Mouse (Mus musculus): ENCODE results near the gene Rbms3. TPM values are rescaled to one million over a fixed set of nuclear protein-coding genes. Genes with fewer than 3 reads are reported as not detected.

Gene Rbms3
- total and polyA plus RNA-seq, 3 experiments: not detected

GRCm38 (mm10) chr9:117205395-117205794 is 424.3 kb downstream of the Rbms3 start:
- dilution Hi-C loops (cut with MboI; ENCODE audit: extremely low pct_ligation_motif_present, extremely low pct_unique_long_range_greater_than_20kb, low sequenced_read_pairs) (no loop called here), in situ Hi-C loops (cut with MboI; ENCODE audit: low pct_ligation_motif_present, low pct_unique_long_range_greater_than_20kb, low sequenced_read_pairs) (no loop called here)
- no peaks in the 10 kb centered on the region for H3K36me3 ChIP-seq (replicated peaks in 1 of 2; ENCODE audit: control insufficient read depth in 1 of 2, insufficient read depth in 1 of 2, low read length in 1 of 2)
- H3K27ac ChIP-seq (ENCODE audit: insufficient read depth, low read depth): no peak overlapping the region
- no peak overlapping the region for H3K4me2 ChIP-seq (ENCODE audit: insufficient read depth, low read depth, poor library complexity, severe bottlenecking)
- DNase-seq (ENCODE audit: extremely low read depth): no peak
- no peak overlapping the region for H3K4me3 ChIP-seq (replicated peaks in 1 of 3; ENCODE audit: low read depth in 2 of 3, low read length in 2 of 3, poor library complexity in 1 of 3)
- no peaks in the 10 kb centered on the region for H3K4me1 ChIP-seq (ENCODE audit: control insufficient read depth in 1 of 2, insufficient read depth in 2 of 2)
- H3K79me2 ChIP-seq (replicated peaks; ENCODE audit: control insufficient read depth, extremely low read depth, insufficient read depth, poor library complexity, severe bottlenecking): no peaks in the 10 kb centered on the region
- TF ChIP-seq MYC (IDR thresholded peaks at IDR 0.05; ENCODE audit: low read depth, low read length) (no peak), JUND (conservative IDR thresholded peaks at IDR 0.05; ENCODE audit: low read depth, low read length) (no peak), JUN (IDR thresholded peaks at IDR 0.05; ENCODE audit: insufficient read depth, low read depth, low read length) (no peak), TCF12 (IDR thresholded peaks at IDR 0.05; ENCODE audit: low read depth, low read length) (no peak), ZMIZ1 (IDR thresholded peaks at IDR 0.05; ENCODE audit: low read depth, low read length) (no peak), MAFK (IDR thresholded peaks at IDR 0.05; ENCODE audit: insufficient replicate concordance, low read length) (no peak), ETS1 (conservative IDR thresholded peaks at IDR 0.05; ENCODE audit: low read depth, low read length) (no peak), CHD1 (IDR thresholded peaks at IDR 0.05; ENCODE audit: low read depth, low read length) (no peak), USF1 (IDR thresholded peaks at IDR 0.05; ENCODE audit: low read depth, low read length) (no peak), RAD21 (IDR thresholded peaks at IDR 0.05; ENCODE audit: low read depth, low read length) (no peak), IRF4 (IDR thresholded peaks at IDR 0.05; ENCODE audit: low read depth, low read length) (no peak), MXI1 (IDR thresholded peaks at IDR 0.05; ENCODE audit: low read depth, low read length) (no peak), UBTF (IDR thresholded peaks at IDR 0.05; ENCODE audit: low read depth, low read length) (no peak), POLR2A (IDR thresholded peaks at IDR 0.05; ENCODE audit: low read depth, low read length) (no peak), RCOR1 (conservative IDR thresholded peaks at IDR 0.05; ENCODE audit: low read depth, low read length) (no peak), MAX (IDR thresholded peaks at IDR 0.05; ENCODE audit: low read length) (no peak), SMC3 (IDR thresholded peaks at IDR 0.05; ENCODE audit: low read depth, low read length) (no peak), SIN3A (IDR thresholded peaks at IDR 0.05; ENCODE audit: low read length) (no peak), E2F4 (IDR thresholded peaks at IDR 0.05; ENCODE audit: insufficient replicate concordance, low read depth, low read length) (no peak), CHD2 (IDR thresholded peaks at IDR 0.05; ENCODE audit: low read length) (no peak)
- H3K9ac ChIP-seq (ENCODE audit: insufficient read depth, low read depth): no peak overlapping the region
- no peaks in the 10 kb centered on the region for H3K27me3 ChIP-seq (replicated peaks)
- H3K9me3 ChIP-seq (replicated peaks; ENCODE audit: low read length): peaks cover 68% of the 10 kb centered on the region

DNA sequence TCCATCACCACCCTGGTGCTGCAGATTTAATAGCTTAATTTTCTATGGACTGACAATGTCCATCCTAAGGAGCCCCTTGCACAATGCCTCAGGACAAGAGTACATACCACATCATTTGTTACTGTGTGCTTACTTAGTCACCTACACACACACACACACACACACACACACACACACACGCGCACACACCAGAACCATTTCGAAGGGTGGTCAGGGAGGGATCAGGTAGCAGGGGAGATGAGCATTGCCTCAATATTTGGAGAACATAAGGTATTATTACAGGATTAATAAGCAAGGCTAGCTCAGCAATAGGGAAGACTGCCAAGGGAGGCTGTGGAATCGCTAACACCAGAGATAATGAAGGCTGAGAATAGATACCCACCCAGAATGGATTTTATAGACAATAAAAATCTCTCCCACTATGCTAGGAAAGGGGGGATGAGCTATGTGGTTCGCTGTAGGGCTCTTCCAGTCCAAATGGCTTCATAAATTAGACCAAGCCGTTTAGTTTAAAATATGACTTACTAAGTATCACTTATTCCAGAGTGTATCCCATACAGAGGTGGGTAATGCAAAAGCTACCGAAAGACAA is 429.6 kb downstream of the Rbms3 start:
- no peak overlapping the region for H3K4me3 ChIP-seq (replicated peaks in 1 of 3; ENCODE audit: low read depth in 2 of 3, low read length in 2 of 3, poor library complexity in 1 of 3)
- H3K9ac ChIP-seq (ENCODE audit: insufficient read depth, low read depth): no peak overlapping the region
- no peak overlapping the region for H3K4me2 ChIP-seq (ENCODE audit: insufficient read depth, low read depth, poor library complexity, severe bottlenecking)
- no peaks in the 10 kb centered on the region for H3K36me3 ChIP-seq (replicated peaks in 1 of 2; ENCODE audit: control insufficient read depth in 1 of 2, insufficient read depth in 1 of 2, low read length in 1 of 2)
- DNase-seq (ENCODE audit: extremely low read depth): no peak
- in situ Hi-C loops (cut with MboI; ENCODE audit: low pct_ligation_motif_present, low pct_unique_long_range_greater_than_20kb, low sequenced_read_pairs) (no loop called here), dilution Hi-C loops (cut with MboI; ENCODE audit: extremely low pct_ligation_motif_present, extremely low pct_unique_long_range_greater_than_20kb, low sequenced_read_pairs) (no loop called here)
- no peaks in the 10 kb centered on the region for H3K27me3 ChIP-seq (replicated peaks)
- H3K79me2 ChIP-seq (replicated peaks; ENCODE audit: control insufficient read depth, extremely low read depth, insufficient read depth, poor library complexity, severe bottlenecking): no peaks in the 10 kb centered on the region
- peaks cover 81% of the 10 kb centered on the region for H3K9me3 ChIP-seq (replicated peaks; ENCODE audit: low read length)
- no peaks in the 10 kb centered on the region for H3K4me1 ChIP-seq (ENCODE audit: control insufficient read depth in 1 of 2, insufficient read depth in 2 of 2)
- H3K27ac ChIP-seq (ENCODE audit: insufficient read depth, low read depth): no peak overlapping the region
- TF ChIP-seq ETS1 (conservative IDR thresholded peaks at IDR 0.05; ENCODE audit: low read depth, low read length) (no peak), CTCF (conservative IDR thresholded peaks at IDR 0.05 in 1 of 2, IDR thresholded peaks at IDR 0.05 in 1 of 2; ENCODE audit: low read depth in 2 of 2, low read length in 2 of 2) (no peak), USF1 (IDR thresholded peaks at IDR 0.05; ENCODE audit: low read depth, low read length) (no peak), CHD1 (IDR thresholded peaks at IDR 0.05; ENCODE audit: low read depth, low read length) (no peak), TCF12 (IDR thresholded peaks at IDR 0.05; ENCODE audit: low read depth, low read length) (no peak), ZMIZ1 (IDR thresholded peaks at IDR 0.05; ENCODE audit: low read depth, low read length) (no peak), RCOR1 (conservative IDR thresholded peaks at IDR 0.05; ENCODE audit: low read depth, low read length) (no peak), UBTF (IDR thresholded peaks at IDR 0.05; ENCODE audit: low read depth, low read length) (no peak)
